Mouse (Mus musculus) liver, embryonic 11.5 days (tissue): Measurements from ENCODE around the gene Ltbp4. TPM values are rescaled to one million over a fixed set of nuclear protein-coding genes. Genes with fewer than 3 reads are reported as not detected.

ENCODE experiments used
- ATAC-seq: fragments of 200-750 bp; cut with Nextera tagmentation; replicated peaks from 2 replicates; pipeline ENCODE4 v1.8.0; 2017; ENCODE audit warnings: moderate number of reproducible peaks, mild to moderate bottlenecking, moderate TSS enrichment, moderate library complexity; ENCODE audit not compliant: low FRiP score
- DNase-seq: peaks from one replicate; pipeline ENCODE4 v3.0.0-alpha.2; 2017; ENCODE audit warnings: low spot score
- H3K27ac ChIP-seq: fragments of 300-500 bp; sonication (generic); 2 replicates; pipeline ENCODE4 v1.5.1; 2014; ENCODE audit warnings: mild to moderate bottlenecking, low read depth, low read length, control low read depth
- H3K27me3 ChIP-seq: fragments of 300-500 bp; sonication (generic); replicated peaks from 2 replicates; pipeline ENCODE4 v1.6.1; 2014; ENCODE audit warnings: low read length, mixed read lengths; ENCODE audit not compliant: control insufficient read depth, insufficient read depth
- H3K36me3 ChIP-seq: fragments of 300-500 bp; sonication (generic); 2 replicates; pipeline ENCODE4 v1.6.1; 2014; ENCODE audit warnings: mild to moderate bottlenecking, low read length, moderate library complexity, mixed read lengths; ENCODE audit not compliant: control insufficient read depth, insufficient read depth
- H3K4me1 ChIP-seq: fragments of 300-500 bp; sonication (generic); replicated peaks from 2 replicates; pipeline ENCODE4 v1.6.1; 2014; ENCODE audit warnings: low read length, mixed read lengths; ENCODE audit not compliant: control insufficient read depth, insufficient read depth
- H3K4me2 ChIP-seq: fragments of 300-500 bp; sonication (generic); 2 replicates; pipeline ENCODE4 v1.6.1; 2014; ENCODE audit warnings: mild to moderate bottlenecking, control low read depth, moderate library complexity
- H3K4me3 ChIP-seq: fragments of 300-500 bp; sonication (generic); 2 replicates; pipeline ENCODE4 v1.5.1; 2014; ENCODE audit warnings: low read depth, low read length, control low read depth
- H3K9ac ChIP-seq: fragments of 300-500 bp; sonication (generic); 2 replicates; pipeline ENCODE4 v1.6.1; 2014; ENCODE audit warnings: low read depth, low read length, control low read depth
- H3K9me3 ChIP-seq: fragments of 300-500 bp; sonication (generic); 2 replicates; pipeline ENCODE4 v1.6.1; 2016; ENCODE audit warnings: low read length, inconsistent platforms, mixed read lengths; ENCODE audit not compliant: control insufficient read depth
- WGBS: fragments of 180-500 bp; shearing (Covaris S2); extraction: QIAGEN DNeasy Blood & Tissue Kit; methylation state at CpG from one replicate; pipeline ENCODE4 v1.1.7; 2014; 5-methylcytosine and 5-hydroxymethylcytosine counted together
- polyA plus RNA-seq: library from polyadenylated mRNA; unstranded; fragments of >200 nt; fragmentation: Nextera tagmentation; extraction: Ambion mirVana; gene quantifications from 2 replicates; pipeline ENCODE4 v1.2.1, GENCODE M21; 2014

Ltbp4 gene
- polyA plus RNA-seq, 1 experiment from 2014 or later, result 10.2 TPM

GRCm38 (mm10) chr7:27291795-27292466 is 45.6 kb downstream of the Ltbp4 start:
- no peaks in the 10 kb centered on the region for H3K9me3 ChIP-seq
- H3K36me3 ChIP-seq, result no peaks in the 10 kb centered on the region
- no peak overlapping the region; the same call in 1 of the 2 replicates for H3K27ac ChIP-seq
- no peak overlapping the region for H3K4me2 ChIP-seq
- H3K9ac ChIP-seq, result no peak overlapping the region
- ATAC-seq (no peak), DNase-seq (no peak)
- H3K27me3 ChIP-seq, result no peaks in the 10 kb centered on the region; the same call in 1 of the 2 replicates
- WGBS, result 59% methylated on average over 12 of the region's 12 CpGs
- no peaks in the 10 kb centered on the region for H3K4me1 ChIP-seq
- H3K4me3 ChIP-seq, result no peak overlapping the region

- no peak for DNase-seq
- no peaks in the 10 kb centered on the region; the same call in 1 of the 2 replicates for H3K27me3 ChIP-seq
- no peaks in the 10 kb centered on the region for H3K9me3 ChIP-seq
- no peak overlapping the region for H3K4me2 ChIP-seq
- H3K4me1 ChIP-seq, result no peaks in the 10 kb centered on the region; the same call in 1 of the 2 replicates
- H3K36me3 ChIP-seq, result no peaks in the 10 kb centered on the region
- no peak overlapping the region for H3K9ac ChIP-seq
- no peak for ATAC-seq
- no peak overlapping the region for H3K27ac ChIP-seq
- 63% methylated on average over 2 of the region's 2 CpGs for WGBS
- H3K4me3 ChIP-seq, result no peak overlapping the region
Measured at GRCm38 (mm10) chr7:27290555-27290954, 46.9 kb downstream of the Ltbp4 start.

GRCm38 (mm10) chr7:27288732-27289131 is 48.8 kb downstream of the Ltbp4 start:
- Histone ChIP-seq H3K9ac (no peak overlapping the region), H3K36me3 (no peaks in the 10 kb centered on the region), H3K9me3 (no peaks in the 10 kb centered on the region), H3K4me3 (no peak overlapping the region), H3K27me3 (peaks cover 9% of the 10 kb centered on the region), H3K4me1 (peaks cover 8% of the 10 kb centered on the region), H3K27ac (no peak overlapping the region), H3K4me2 (no peak overlapping the region)
- ATAC-seq (no peak), DNase-seq (no peak)
- WGBS, result 86% methylated on average over 7 of the region's 7 CpGs

- peak; percentile 79 for ATAC-seq
- no peak overlapping the region for H3K4me3 ChIP-seq
- WGBS, result 3% methylated on average over 8 of the region's 8 CpGs
Measured at GRCm38 (mm10) chr7:27285698-27286066, 51.8 kb downstream of the Ltbp4 start.

GRCm38 (mm10) chr7:27284865-27285697 is 52.4 kb downstream of the Ltbp4 start:
- 3% methylated on average over 28 of the region's 28 CpGs for whole genome bisulfite sequencing
- ATAC-seq, result peak; percentile 32
- peak; percentile 51 for DNase-seq

More at GRCm38 (mm10) chr7:27285698-27286066, 51.8 kb downstream of the Ltbp4 start:
- Histone ChIP-seq H3K4me1 (peaks cover 8% of the 10 kb centered on the region), H3K27ac (no peak overlapping the region), H3K27me3 (peaks cover 9% of the 10 kb centered on the region), H3K9ac (no peak overlapping the region), H3K4me2 (peak overlapping the region; percentile 50), H3K36me3 (no peaks in the 10 kb centered on the region), H3K9me3 (no peaks in the 10 kb centered on the region)
- DNase-seq, result peak; percentile 60

GRCm38 (mm10) chr7:27282225-27282624 is 55.3 kb downstream of the Ltbp4 start:
- H3K9me3 ChIP-seq, result no peaks in the 10 kb centered on the region
- WGBS, result 81% methylated on average over 4 of the region's 4 CpGs
- ATAC-seq, result no peak

More at GRCm38 (mm10) chr7:27284865-27285697, 52.4 kb downstream of the Ltbp4 start:
- H3K27ac ChIP-seq, result no peak overlapping the region
- peaks cover 8% of the 10 kb centered on the region for H3K4me1 ChIP-seq
- no peaks in the 10 kb centered on the region for H3K36me3 ChIP-seq
- no peak overlapping the region for H3K9ac ChIP-seq
- H3K4me2 ChIP-seq, result peak overlapping the region; percentile 50
- H3K4me3 ChIP-seq, result no peak overlapping the region
- H3K9me3 ChIP-seq, result no peaks in the 10 kb centered on the region
- H3K27me3 ChIP-seq, result peaks cover 9% of the 10 kb centered on the region

GRCm38 (mm10) chr7:27281717-27282116 is 55.8 kb downstream of the Ltbp4 start:
- Histone ChIP-seq H3K4me1 (peaks cover 8% of the 10 kb centered on the region), H3K9ac (no peak overlapping the region), H3K36me3 (no peaks in the 10 kb centered on the region), H3K9me3 (no peaks in the 10 kb centered on the region), H3K4me2 (no peak overlapping the region), H3K27ac (no peak overlapping the region), H3K4me3 (no peak overlapping the region), H3K27me3 (peaks cover 9% of the 10 kb centered on the region)
- ATAC-seq (no peak), DNase-seq (no peak)
- WGBS, result 68% methylated on average over 13 of the region's 13 CpGs

More at GRCm38 (mm10) chr7:27282225-27282624, 55.3 kb downstream of the Ltbp4 start:
- no peak overlapping the region for H3K4me2 ChIP-seq
- no peak for DNase-seq
- H3K36me3 ChIP-seq, result no peaks in the 10 kb centered on the region
- no peak overlapping the region for H3K27ac ChIP-seq
- H3K27me3 ChIP-seq, result peaks cover 9% of the 10 kb centered on the region
- no peak overlapping the region for H3K9ac ChIP-seq
- no peak overlapping the region for H3K4me3 ChIP-seq
- peaks cover 8% of the 10 kb centered on the region for H3K4me1 ChIP-seq

GRCm38 (mm10) chr7:27277191-27277590 is 60.3 kb downstream of the Ltbp4 start:
- Histone ChIP-seq H3K36me3 (no peaks in the 10 kb centered on the region), H3K9me3 (no peaks in the 10 kb centered on the region), H3K4me1 (0 out of 2 replicates have a peak, but pooled peaks cover 2% of the 10 kb centered on the region), H3K4me3 (no peak overlapping the region), H3K27ac (no peak overlapping the region), H3K9ac (no peak overlapping the region), H3K4me2 (no peak overlapping the region), H3K27me3 (no peaks in the 10 kb centered on the region)
- 85% methylated on average over 3 of the region's 3 CpGs for whole genome bisulfite sequencing
- DNase-seq (no peak), ATAC-seq (no peak)
